Mouse (Mus musculus): ENCODE results near the gene Tec.

DNA sequence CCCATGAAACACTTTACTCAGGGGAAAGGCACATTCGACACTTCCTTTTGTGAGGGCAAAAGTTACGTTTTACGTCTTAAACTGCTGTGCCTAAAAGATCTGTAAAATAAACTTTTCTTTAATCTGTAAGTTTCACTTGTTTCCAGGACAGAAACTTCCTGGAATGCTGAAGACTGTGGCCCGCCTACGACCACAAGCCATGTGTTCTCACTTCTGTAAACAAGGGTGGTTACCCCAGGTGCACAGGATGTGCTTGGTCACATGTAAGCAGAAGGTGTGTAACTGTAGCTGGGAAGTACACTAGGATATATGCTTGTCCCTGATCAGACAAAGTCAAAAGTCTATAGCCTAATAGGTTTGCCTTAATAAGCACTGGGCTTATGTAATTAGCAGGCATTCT, 107.0 kb downstream of the Tec start:
- no peak for TF ChIP-seq CTCF (IDR thresholded peaks at IDR 0.05; ENCODE audit: low read depth)
- no peak for TF ChIP-seq EP300 (optimal IDR thresholded peaks at IDR 0.05)

Measured in stomach, postnatal 0 days (tissue).